Mouse (Mus musculus): ENCODE measurements around the gene Ankar. TPM values are rescaled to one million over a fixed set of nuclear protein-coding genes. Genes with fewer than 3 reads are reported as not detected.

Gene Ankar
- polyA plus RNA-seq (2015; fragmentation: Nextera tagmentation; extraction: Ambion mirVana) = not detected in 2 replicates

- ATAC-seq = no peak
Observed at GRCm38 (mm10) chr1:72700479-72700878, at the start of gene Ankar. TSS of gene Ankar (minus strand) at chr1:72700579.

GRCm38 (mm10) chr1:72746382-72746781 is 46.0 kb upstream of the Ankar start:
- no peaks in the 10 kb centered on the region for H3K27me3 ChIP-seq (replicated peaks; ENCODE audit: control insufficient read depth, insufficient read depth, low read length)
- H3K4me3 ChIP-seq (ENCODE audit: low read depth, low read length) = no peak overlapping the region
- no peak for ATAC-seq
- no peak for TF ChIP-seq CTCF (IDR thresholded peaks at IDR 0.05; ENCODE audit: low read depth)
- WGBS = 66% methylated on average over 7 of the region's 7 CpGs
- H3K27ac ChIP-seq (ENCODE audit: low read depth, low read length) = no peak overlapping the region
- H3K36me3 ChIP-seq (ENCODE audit: control insufficient read depth, insufficient read depth) = no peaks in the 10 kb centered on the region
- no peak overlapping the region for H3K9ac ChIP-seq (ENCODE audit: low read depth, low read length)
- no peaks in the 10 kb centered on the region for H3K9me3 ChIP-seq (ENCODE audit: control insufficient read depth)
- H3K4me1 ChIP-seq (replicated peaks; ENCODE audit: control insufficient read depth, insufficient read depth, low read length) = no peaks in the 10 kb centered on the region
- no peak overlapping the region for H3K4me2 ChIP-seq (replicated peaks; ENCODE audit: low read depth)

More at GRCm38 (mm10) chr1:72700479-72700878, at the start of gene Ankar:
- Histone ChIP-seq H3K9ac (ENCODE audit: low read depth, low read length) (no peak within 1 kb of the TSS), H3K9me3 (ENCODE audit: control insufficient read depth) (no peaks in the 10 kb centered on the region), H3K27ac (ENCODE audit: low read depth, low read length) (no peak within 1 kb of the TSS), H3K36me3 (ENCODE audit: control insufficient read depth, insufficient read depth) (no peaks in the 10 kb centered on the region), H3K4me1 (replicated peaks; ENCODE audit: control insufficient read depth, insufficient read depth, low read length) (no peaks in the 10 kb centered on the region), H3K27me3 (replicated peaks; ENCODE audit: control insufficient read depth, insufficient read depth, low read length) (no peaks in the 10 kb centered on the region), H3K4me2 (replicated peaks; ENCODE audit: low read depth) (no peak within 1 kb of the TSS), H3K4me3 (ENCODE audit: low read depth, low read length) (no peak within 1 kb of the TSS)
- no peak for TF ChIP-seq CTCF (IDR thresholded peaks at IDR 0.05; ENCODE audit: low read depth)
- 82% methylated on average over 11 of the region's 11 CpGs for WGBS

GRCm38 (mm10) chr1:72744816-72745506 is 44.6 kb upstream of the Ankar start:
- H3K4me2 ChIP-seq (replicated peaks; ENCODE audit: low read depth) = no peak overlapping the region
- H3K27me3 ChIP-seq (replicated peaks; ENCODE audit: control insufficient read depth, insufficient read depth, low read length) = no peaks in the 10 kb centered on the region
- H3K36me3 ChIP-seq (ENCODE audit: control insufficient read depth, insufficient read depth) = no peaks in the 10 kb centered on the region
- ATAC-seq = no peak
- no peak overlapping the region for H3K9ac ChIP-seq (ENCODE audit: low read depth, low read length)
- 62% methylated on average over 8 of the region's 8 CpGs for WGBS
- no peak for TF ChIP-seq CTCF (IDR thresholded peaks at IDR 0.05; ENCODE audit: low read depth)
- no peak overlapping the region for H3K27ac ChIP-seq (ENCODE audit: low read depth, low read length)
- no peaks in the 10 kb centered on the region for H3K9me3 ChIP-seq (ENCODE audit: control insufficient read depth)
- no peak overlapping the region for H3K4me3 ChIP-seq (ENCODE audit: low read depth, low read length)
- H3K4me1 ChIP-seq (replicated peaks; ENCODE audit: control insufficient read depth, insufficient read depth, low read length) = no peaks in the 10 kb centered on the region

GRCm38 (mm10) chr1:72741406-72741805 is 41.0 kb upstream of the Ankar start:
- no peaks in the 10 kb centered on the region for H3K36me3 ChIP-seq (ENCODE audit: control insufficient read depth, insufficient read depth)
- no peaks in the 10 kb centered on the region for H3K4me1 ChIP-seq (replicated peaks; ENCODE audit: control insufficient read depth, insufficient read depth, low read length)
- H3K27ac ChIP-seq (ENCODE audit: low read depth, low read length) = no peak overlapping the region
- no peaks in the 10 kb centered on the region for H3K27me3 ChIP-seq (replicated peaks; ENCODE audit: control insufficient read depth, insufficient read depth, low read length)
- no peaks in the 10 kb centered on the region for H3K9me3 ChIP-seq (ENCODE audit: control insufficient read depth)
- H3K4me2 ChIP-seq (replicated peaks; ENCODE audit: low read depth) = no peak overlapping the region
- no peak overlapping the region for H3K4me3 ChIP-seq (ENCODE audit: low read depth, low read length)
- ATAC-seq = no peak
- no peak for TF ChIP-seq CTCF (IDR thresholded peaks at IDR 0.05; ENCODE audit: low read depth)
- H3K9ac ChIP-seq (ENCODE audit: low read depth, low read length) = no peak overlapping the region
- WGBS = 88% methylated on average over 5 of the region's 5 CpGs

GRCm38 (mm10) chr1:72739681-72740063 is 39.3 kb upstream of the Ankar start:
- Histone ChIP-seq H3K4me3 (ENCODE audit: low read depth, low read length) (no peak overlapping the region), H3K4me1 (replicated peaks; ENCODE audit: control insufficient read depth, insufficient read depth, low read length) (no peaks in the 10 kb centered on the region), H3K9ac (ENCODE audit: low read depth, low read length) (no peak overlapping the region), H3K9me3 (ENCODE audit: control insufficient read depth) (no peaks in the 10 kb centered on the region), H3K4me2 (replicated peaks; ENCODE audit: low read depth) (no peak overlapping the region), H3K27ac (ENCODE audit: low read depth, low read length) (no peak overlapping the region), H3K27me3 (replicated peaks; ENCODE audit: control insufficient read depth, insufficient read depth, low read length) (no peaks in the 10 kb centered on the region), H3K36me3 (ENCODE audit: control insufficient read depth, insufficient read depth) (no peaks in the 10 kb centered on the region)
- no peak for ATAC-seq
- 72% methylated on average over 10 of the region's 10 CpGs for WGBS
- TF ChIP-seq CTCF (IDR thresholded peaks at IDR 0.05; ENCODE audit: low read depth) = no peak

- Histone ChIP-seq H3K4me1 (replicated peaks; ENCODE audit: control insufficient read depth, insufficient read depth, low read length) (no peaks in the 10 kb centered on the region), H3K27me3 (replicated peaks; ENCODE audit: control insufficient read depth, insufficient read depth, low read length) (no peaks in the 10 kb centered on the region), H3K4me3 (ENCODE audit: low read depth, low read length) (no peak overlapping the region), H3K36me3 (ENCODE audit: control insufficient read depth, insufficient read depth) (no peaks in the 10 kb centered on the region), H3K9me3 (ENCODE audit: control insufficient read depth) (no peaks in the 10 kb centered on the region), H3K27ac (ENCODE audit: low read depth, low read length) (no peak overlapping the region), H3K9ac (ENCODE audit: low read depth, low read length) (no peak overlapping the region), H3K4me2 (replicated peaks; ENCODE audit: low read depth) (no peak overlapping the region)
- ATAC-seq = no peak
- no peak for TF ChIP-seq CTCF (IDR thresholded peaks at IDR 0.05; ENCODE audit: low read depth)
- 83% methylated on average over 15 of the region's 15 CpGs for WGBS
Observed at GRCm38 (mm10) chr1:72738946-72739680, 38.7 kb upstream of the Ankar start.
